Mouse (Mus musculus) E14TG2a.4 (cell line): ENCODE results near the gene Aig1.

Source experiments
- H3K27me3 ChIP-seq: 2 replicates; pipeline ENCODE4 v1.6.1; 2014; ENCODE audit warnings: low read length, control low read depth; ENCODE audit not compliant: insufficient read depth
- H3K36me3 ChIP-seq: 2 replicates; pipeline ENCODE4 v1.6.1; 2014; ENCODE audit warnings: low read length, control low read depth; ENCODE audit not compliant: insufficient read depth
- H3K4me1 ChIP-seq: replicated peaks from 2 replicates; pipeline ENCODE4 v1.6.1; 2014; ENCODE audit warnings: low read depth, low read length, control low read depth
- H3K4me3 ChIP-seq: replicated peaks from 2 replicates; pipeline ENCODE4 v1.5.1; 2014; ENCODE audit warnings: mild to moderate bottlenecking, low read length
- H3K9me3 ChIP-seq: 2 replicates; pipeline ENCODE4 v1.6.1; 2014; ENCODE audit warnings: low read length, control low read depth
- CTCF ChIP-seq: conservative IDR thresholded peaks from 2 replicates; pipeline ENCODE4 v1.5.1; 2014; ENCODE audit warnings: low read length
- NANOG ChIP-seq: IDR thresholded peaks from 2 replicates; pipeline ENCODE4 v1.6.1; 2014; ENCODE audit warnings: borderline replicate concordance, low read length, mixed read lengths
- POU5F1 ChIP-seq: IDR thresholded peaks from 2 replicates; pipeline ENCODE4 v1.6.1; 2014; ENCODE audit warnings: low read length, borderline replicate concordance

Gene Aig1

DNA sequence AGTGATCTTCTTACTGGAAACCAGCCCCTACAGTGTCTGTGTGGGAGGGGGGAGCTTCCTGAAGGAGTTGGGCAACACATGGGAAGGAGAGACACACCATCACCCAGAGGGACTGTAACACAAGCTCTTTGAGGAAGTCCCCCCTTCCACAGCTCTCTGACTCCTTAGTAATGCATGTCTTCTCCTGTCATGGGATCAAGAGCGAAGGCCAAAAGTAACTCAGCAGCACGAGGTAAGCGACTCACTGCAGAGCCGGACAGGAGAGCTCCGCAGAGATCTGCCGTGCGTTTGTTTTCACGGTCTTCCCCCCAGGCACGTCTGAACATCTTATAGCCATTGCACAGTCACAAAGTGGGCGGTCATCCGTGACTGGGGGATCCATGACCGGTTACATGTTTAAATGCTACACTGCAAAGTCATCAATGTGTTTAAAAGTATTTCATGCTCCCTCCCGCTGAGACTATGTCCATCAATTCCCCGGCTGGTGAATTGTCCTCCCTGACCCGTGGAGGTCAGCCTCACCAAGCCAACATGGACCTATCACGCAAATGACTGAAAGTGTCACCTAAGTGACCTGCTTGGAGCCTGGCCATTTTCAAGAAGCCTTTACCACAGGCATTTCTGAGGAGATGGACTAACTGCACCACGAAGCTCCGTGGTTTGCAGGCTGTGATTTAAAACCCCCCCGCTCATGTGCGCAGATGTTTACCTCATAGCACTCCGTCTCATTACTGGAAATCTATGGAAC lies 30.9 kb downstream of the Aig1 start:
- Histone ChIP-seq H3K4me3 (no peak overlapping the region), H3K27me3 (no peaks in the 10 kb centered on the region), H3K4me1 (no peaks in the 10 kb centered on the region), H3K9me3 (no peaks in the 10 kb centered on the region), H3K36me3 (no peaks in the 10 kb centered on the region)
- TF ChIP-seq CTCF, result no peak
- TF ChIP-seq NANOG, result no peak
- TF ChIP-seq POU5F1, result no peak

- H3K4me3 ChIP-seq, result no peak overlapping the region
- no peak for TF ChIP-seq POU5F1
- no peak for TF ChIP-seq CTCF
- no peak for TF ChIP-seq NANOG
- H3K9me3 ChIP-seq, result no peaks in the 10 kb centered on the region
- no peaks in the 10 kb centered on the region for H3K36me3 ChIP-seq
- no peaks in the 10 kb centered on the region for H3K27me3 ChIP-seq
- H3K4me1 ChIP-seq, result no peaks in the 10 kb centered on the region
Measured at GRCm38 (mm10) chr10:13836956-13837355, 31.8 kb downstream of the Aig1 start.

GRCm38 (mm10) chr10:13835737-13836475 lies 32.9 kb downstream of the Aig1 start:
- no peak overlapping the region for H3K4me3 ChIP-seq

GRCm38 (mm10) chr10:13834056-13834455 lies 34.7 kb downstream of the Aig1 start:
- H3K4me3 ChIP-seq, result no peak overlapping the region
- no peaks in the 10 kb centered on the region for H3K4me1 ChIP-seq
- H3K36me3 ChIP-seq, result no peaks in the 10 kb centered on the region
- no peaks in the 10 kb centered on the region for H3K27me3 ChIP-seq
- TF ChIP-seq POU5F1 (no peak), CTCF (no peak), NANOG (no peak)
- H3K9me3 ChIP-seq, result no peaks in the 10 kb centered on the region

More at GRCm38 (mm10) chr10:13835737-13836475, 32.9 kb downstream of the Aig1 start:
- Histone ChIP-seq H3K27me3 (no peaks in the 10 kb centered on the region), H3K9me3 (no peaks in the 10 kb centered on the region), H3K36me3 (no peaks in the 10 kb centered on the region), H3K4me1 (no peaks in the 10 kb centered on the region)
- TF ChIP-seq CTCF, result no peak

DNA sequence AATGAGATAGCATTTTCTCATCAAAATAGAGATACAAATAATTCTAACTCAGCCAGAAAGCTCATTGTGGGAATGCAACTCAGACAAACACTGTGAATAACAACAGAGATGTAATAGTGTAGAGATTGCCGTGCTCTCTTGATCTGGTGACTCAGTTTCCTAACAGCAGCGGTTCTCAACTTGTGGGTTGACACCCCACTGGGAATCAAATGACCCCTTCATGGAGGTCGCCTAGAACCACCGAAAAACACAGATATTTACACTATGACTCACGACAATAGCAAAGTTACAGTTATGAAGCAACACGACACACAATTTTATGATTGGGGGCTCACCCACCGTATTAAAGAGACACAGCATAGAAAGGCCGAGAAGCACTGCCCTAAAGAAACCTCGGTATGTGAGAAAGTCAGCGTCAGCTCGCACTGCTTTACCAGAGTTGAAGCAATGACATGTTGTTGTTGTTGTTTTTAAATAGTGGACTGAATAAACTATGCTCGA lies 35.7 kb downstream of the Aig1 start:
- no peaks in the 10 kb centered on the region for H3K4me1 ChIP-seq
- H3K27me3 ChIP-seq, result no peaks in the 10 kb centered on the region
- TF ChIP-seq CTCF (no peak), NANOG (no peak), POU5F1 (no peak)
- no peak overlapping the region for H3K4me3 ChIP-seq
- H3K9me3 ChIP-seq, result no peaks in the 10 kb centered on the region
- no peaks in the 10 kb centered on the region for H3K36me3 ChIP-seq

GRCm38 (mm10) chr10:13832546-13833033 lies 36.2 kb downstream of the Aig1 start:
- Histone ChIP-seq H3K9me3 (no peaks in the 10 kb centered on the region), H3K4me1 (no peaks in the 10 kb centered on the region), H3K36me3 (no peaks in the 10 kb centered on the region), H3K4me3 (no peak overlapping the region), H3K27me3 (no peaks in the 10 kb centered on the region)
- TF ChIP-seq POU5F1 (no peak), NANOG (no peak), CTCF (no peak)

DNA sequence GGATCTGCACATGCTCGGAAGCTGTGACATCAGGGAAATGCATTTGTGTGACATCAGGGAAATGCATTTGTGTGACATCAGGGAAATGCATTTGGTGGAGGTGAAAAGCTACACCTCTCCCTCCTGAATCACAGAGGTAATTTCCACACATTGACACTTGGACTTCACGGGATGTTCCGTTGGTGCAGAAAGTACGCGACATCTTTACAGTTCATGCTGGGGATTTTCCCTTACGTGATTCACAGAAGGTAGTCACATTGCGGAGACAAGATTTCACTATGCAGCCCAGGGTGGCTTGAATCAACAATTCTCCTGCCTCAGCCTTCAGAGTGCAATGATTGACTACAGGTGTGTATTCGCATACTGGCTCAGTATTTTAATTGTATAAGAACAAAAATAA lies 41.6 kb downstream of the Aig1 start:
- Histone ChIP-seq H3K4me3 (no peak overlapping the region), H3K36me3 (no peaks in the 10 kb centered on the region), H3K27me3 (no peaks in the 10 kb centered on the region), H3K4me1 (peaks cover 8% of the 10 kb centered on the region), H3K9me3 (no peaks in the 10 kb centered on the region)
- TF ChIP-seq NANOG, result no peak

- Histone ChIP-seq H3K4me3 (no peak overlapping the region), H3K9me3 (peaks cover 13% of the 10 kb centered on the region), H3K4me1 (no peaks in the 10 kb centered on the region), H3K36me3 (no peaks in the 10 kb centered on the region), H3K27me3 (no peaks in the 10 kb centered on the region)
- TF ChIP-seq POU5F1, result no peak
- no peak for TF ChIP-seq NANOG
- TF ChIP-seq CTCF, result no peak
Measured at GRCm38 (mm10) chr10:13813591-13813990, 55.2 kb downstream of the Aig1 start.

- H3K9me3 ChIP-seq, result peaks cover 25% of the 10 kb centered on the region
- H3K4me1 ChIP-seq, result no peaks in the 10 kb centered on the region
- TF ChIP-seq POU5F1 (no peak), CTCF (no peak), NANOG (no peak)
- no peak overlapping the region for H3K4me3 ChIP-seq
- no peaks in the 10 kb centered on the region for H3K36me3 ChIP-seq
- H3K27me3 ChIP-seq, result no peaks in the 10 kb centered on the region
Measured at GRCm38 (mm10) chr10:13808291-13808690, 60.5 kb downstream of the Aig1 start.
